Mouse (Mus musculus) T-helper 17 cell (primary cell): Measurements from ENCODE around the gene Cux2.

ENCODE experiments used
- in situ Hi-C, 2 experiments: fragments of 300-600 bp; cut with MboI, MseI; formaldehyde crosslinking; loops; 1 replicate in 1 of 2; 2 replicates in 1 of 2; pipeline ENCODE4 v1.15.1; 2025; ENCODE audit warnings: high pct_unique_total_duplicates in 2 of 2

Cux2 gene

DNA sequence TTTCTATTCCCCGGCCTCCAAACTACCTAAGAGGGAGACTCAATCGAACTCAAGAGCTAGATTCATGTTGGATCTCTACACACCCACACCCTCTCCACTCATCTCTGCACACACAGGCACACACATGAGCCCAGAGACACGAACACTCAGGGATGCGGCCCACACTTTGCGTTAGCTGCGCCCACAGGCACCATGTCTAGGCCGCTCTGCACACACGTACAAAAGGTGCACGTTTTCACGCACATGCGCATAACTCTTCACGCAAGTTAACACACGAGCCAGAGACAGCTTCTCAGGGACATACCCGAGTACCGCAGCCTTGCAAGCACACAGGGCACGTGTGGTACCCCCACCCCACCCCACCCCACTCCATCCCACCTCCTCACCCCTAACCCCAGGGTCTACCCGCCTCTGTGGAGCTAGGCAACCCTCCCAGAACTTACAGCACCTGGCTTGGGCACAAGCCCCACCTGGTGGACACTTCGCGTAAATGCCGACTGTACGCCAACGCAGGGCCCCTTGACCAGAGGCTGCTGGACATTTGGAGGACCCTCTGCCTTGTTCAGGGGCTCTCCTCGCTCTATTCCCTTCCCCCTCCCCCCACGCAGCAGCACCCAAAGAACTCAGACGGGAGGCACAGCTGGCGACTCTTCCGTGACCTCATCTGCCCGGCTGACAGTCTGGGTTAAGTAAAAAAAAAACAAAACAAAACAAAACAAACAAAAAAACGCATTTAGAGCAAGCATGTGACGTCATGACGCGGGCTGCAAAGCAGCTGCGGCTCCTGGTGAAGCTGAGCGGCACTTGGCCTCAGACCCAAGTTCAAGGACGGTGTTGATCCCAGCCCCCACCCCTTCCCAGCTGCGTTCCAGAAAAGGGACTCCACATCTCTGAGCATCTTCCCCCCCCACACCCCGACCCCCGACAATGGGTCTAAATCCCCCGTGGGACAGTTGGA lies 9.4 kb upstream of the Cux2 start:
- in situ Hi-C loops: no loop called here

DNA sequence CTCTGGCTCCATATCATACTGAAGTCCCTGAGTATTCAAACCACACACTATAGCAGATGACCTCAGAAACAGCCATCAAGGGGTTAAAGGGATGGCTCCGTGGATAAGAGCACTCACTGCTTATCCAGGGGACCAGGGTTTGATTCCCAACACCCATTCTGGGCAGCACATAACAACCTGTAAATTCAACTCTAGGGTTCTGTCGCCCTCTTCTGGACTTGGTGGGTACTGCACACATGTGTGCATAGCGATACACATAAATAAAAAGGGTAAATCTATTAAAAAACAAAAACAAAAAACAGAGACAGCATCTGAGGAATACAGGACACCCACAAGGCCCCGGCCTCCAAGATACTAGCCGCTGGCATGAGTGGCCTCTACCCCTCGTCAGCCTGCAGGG lies 7.7 kb upstream of the Cux2 start:
- in situ Hi-C loops: no loop called here

DNA sequence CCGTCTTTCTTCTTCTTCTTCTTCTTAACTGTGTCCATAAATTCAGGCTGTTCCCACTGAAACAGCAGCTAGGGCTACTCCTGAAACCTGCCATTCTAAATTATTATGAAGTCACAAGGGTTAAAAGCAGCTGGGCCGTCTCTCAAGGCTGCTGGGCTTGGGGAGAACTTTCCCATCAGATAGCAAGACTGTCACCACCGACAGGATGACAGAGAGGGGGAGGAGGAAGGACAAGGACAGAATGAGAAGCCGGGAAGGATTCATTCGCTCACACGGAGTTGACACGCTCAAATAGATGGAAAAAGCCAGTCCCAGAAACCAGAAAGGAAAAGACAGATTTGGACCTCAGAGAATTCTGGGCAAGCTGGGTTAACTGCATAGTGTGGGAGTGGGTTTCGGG lies 6.7 kb upstream of the Cux2 start:
- in situ Hi-C loops: no loop called here

DNA sequence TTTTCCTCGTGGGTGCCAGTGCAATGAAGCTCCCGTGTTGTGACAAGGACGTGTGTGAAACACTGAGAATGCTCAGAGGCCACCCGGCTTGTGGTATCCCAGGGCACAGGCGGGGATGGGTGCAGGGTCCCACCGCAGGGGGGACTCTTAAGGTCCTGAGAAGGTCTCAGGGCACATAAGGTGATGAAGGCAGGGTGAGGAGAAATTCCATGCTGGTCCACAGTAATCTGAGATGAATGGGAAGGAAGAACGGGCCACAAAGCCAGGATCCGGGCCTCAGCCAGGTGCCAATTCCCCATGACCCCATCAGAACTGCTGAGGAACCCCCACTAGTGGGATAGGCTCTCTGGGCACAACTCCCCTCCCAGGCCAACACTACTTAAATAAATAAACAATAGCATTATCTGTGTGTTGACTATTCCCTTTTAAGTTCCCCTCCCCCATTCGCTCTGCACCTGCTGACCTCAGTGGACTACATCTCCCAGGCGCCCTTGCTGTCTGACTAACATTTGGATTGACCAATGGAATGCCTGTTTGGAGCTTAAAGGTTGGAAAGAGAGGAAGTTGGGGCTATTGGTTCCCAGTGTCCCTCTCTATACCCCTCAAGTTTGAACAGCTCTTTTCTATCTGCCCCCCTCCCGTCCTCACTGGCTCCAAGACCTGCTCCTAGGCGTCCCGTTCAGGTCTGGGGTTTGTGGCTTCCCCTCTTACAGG lies 4.4 kb upstream of the Cux2 start:
- in situ Hi-C loops: no loop called here

DNA sequence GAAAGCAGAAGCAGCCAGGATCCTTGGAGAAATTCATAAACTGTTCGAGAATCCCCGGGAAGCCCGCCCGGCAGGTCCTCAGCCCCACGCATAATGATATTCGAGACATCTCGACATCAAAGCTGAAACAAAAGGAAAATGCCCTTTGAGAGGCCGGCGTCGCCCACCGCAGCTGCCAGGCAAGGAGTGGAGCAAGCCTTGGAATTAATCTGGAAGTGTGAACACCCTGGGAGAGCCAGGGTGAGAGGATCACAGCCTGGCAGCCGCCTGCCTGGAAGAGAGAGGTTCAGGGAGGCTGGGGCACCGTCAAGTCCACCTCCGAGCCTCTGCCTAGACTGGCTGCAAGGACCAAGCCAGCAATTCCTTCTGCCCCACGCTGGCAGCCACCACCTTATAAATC lies 3.7 kb upstream of the Cux2 start:
- in situ Hi-C loops: no loop called here

DNA sequence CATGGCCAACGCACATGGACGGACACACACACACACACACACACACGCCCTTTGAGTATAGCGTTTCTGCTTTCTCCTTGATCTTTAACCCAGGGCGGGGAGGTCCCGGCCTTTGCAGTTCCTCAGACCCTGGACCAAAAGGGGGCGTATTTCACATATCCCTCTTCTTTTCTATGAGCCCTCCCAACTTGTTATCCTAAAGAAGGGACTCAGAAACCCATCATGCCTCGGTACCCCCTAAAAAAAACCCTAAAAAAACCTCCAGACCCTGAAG lies 867 bp upstream of the Cux2 start:
- in situ Hi-C loops: no loop called here

DNA sequence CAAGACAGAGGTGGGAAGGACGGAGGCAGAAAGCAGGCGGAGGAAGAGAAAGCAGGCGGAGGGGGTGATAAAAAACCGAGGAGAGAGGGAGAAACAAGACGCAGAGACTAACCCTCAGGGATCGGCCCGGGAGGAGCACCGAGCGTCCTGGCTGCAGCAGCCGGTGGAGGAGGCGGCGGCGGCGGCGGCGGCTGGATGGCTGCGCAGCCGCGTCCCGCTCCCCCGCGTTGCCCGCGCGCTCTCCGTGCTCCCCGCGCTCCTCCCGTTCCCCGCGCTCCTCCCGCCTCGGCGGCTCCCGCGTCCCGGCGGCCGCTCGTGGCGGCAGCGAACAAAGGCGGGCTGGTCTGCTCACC lies 262 bp downstream of the Cux2 start:
- in situ Hi-C loops: no loop called here

DNA sequence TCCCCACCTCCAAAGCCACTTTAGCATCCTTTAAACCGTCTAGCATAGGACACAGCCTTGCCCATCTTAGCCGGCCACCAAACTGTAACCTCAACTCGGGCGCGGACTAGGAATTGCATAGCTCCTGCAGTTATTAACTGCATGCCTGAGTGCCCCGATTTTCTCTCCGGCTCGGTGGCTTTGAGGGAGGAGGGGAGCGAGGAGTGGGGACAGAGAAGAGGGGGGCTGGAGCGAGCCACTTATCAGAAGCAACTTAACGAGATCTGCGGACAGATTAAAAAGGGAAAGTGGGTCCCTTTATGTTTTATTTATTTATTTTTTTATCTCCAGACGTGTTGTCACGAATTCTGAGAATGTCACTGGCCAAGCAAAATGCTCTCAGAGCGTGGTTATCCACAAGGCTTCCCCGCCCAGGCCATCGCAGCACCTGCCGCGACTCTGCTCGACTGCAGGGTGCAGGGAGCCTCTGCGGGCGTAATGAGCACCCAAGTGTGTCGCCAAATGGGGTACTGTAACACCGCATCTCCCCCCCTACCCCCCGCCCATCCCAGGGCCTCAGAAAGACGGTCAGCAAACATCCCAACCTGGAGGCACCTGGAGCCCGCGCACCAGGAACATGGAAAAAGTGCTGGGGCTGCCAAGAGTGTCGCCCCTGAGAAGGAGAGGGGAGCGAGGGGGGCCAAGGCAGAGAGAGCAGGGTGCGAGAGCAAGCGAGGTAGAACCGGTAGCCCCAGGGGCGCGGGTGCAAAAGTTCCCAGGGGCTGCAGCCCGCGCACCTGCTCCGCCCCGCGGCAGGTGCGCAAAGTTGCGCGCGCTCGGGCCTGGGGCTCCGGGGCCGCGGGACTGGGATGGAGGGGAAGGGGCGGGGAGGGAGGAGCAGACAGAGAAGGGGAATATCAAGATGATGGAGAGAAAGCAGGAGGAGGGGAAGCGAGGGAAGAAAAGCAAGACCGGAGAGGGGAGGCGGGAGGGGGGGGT lies 927 bp downstream of the Cux2 start:
- in situ Hi-C loops: no loop called here

DNA sequence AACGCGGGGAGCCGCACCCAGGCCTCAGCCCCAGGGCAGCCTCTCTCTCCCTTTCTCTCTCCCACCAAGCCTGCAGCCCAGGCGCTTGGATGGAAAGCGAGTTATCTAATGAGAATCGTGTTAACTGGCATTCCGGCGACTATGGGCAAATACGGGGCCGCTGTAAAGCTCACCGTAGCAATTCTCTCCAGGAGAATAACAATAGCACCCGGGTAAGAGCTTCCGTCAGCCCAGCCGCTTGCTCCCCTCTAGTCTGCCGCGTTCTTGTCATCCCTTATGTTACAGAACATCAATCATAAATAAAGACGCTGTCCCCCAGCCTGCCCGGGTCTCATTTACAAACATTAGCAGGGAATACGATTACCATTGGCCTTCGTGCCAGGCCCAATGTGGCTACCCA lies 1.6 kb downstream of the Cux2 start:
- in situ Hi-C loops: no loop called here

DNA sequence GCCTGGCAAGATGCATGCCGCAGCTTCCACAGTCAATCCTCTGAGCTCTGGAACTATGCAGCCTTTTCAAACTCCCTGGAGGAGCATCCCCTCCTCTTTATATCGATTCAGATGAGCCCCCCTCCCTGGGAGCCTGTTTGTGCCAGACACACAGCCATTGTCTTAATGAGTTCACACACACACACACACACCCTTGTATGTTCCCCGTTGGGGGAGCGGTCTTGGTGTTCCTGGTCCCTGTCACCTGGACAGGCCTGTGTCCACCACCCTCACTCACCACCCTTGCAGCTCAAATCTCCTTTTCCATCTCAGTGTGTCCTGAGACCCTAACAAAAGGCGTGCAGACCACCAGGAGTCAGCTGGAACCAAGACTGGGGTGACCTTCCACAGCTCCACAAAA lies 2.1 kb downstream of the Cux2 start:
- in situ Hi-C loops: no loop called here

DNA sequence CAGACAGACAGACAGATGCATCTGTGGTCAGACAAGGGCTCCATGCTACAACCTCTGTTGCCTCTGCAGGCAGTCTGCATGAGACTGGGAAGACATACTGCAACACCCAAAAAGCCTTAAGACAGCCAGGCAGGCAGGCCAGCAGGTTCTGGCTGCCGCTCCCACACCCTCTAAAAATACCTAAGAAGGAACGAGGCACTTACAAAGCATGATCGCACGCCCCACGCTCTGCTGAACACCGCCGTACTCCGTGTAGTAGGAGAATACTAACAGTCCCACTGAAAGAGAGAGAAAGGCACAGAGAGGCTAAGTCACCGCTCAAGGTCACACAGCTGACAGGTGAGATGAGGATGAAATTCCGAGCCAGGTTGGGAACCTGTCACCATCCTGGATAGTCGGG lies 6.3 kb downstream of the Cux2 start:
- in situ Hi-C loops: loop anchor here in 1 of 2 experiments (5.0 kb wide), 1 partner anchor 86 kb away; no protein-coding TSS in a partner anchor

DNA sequence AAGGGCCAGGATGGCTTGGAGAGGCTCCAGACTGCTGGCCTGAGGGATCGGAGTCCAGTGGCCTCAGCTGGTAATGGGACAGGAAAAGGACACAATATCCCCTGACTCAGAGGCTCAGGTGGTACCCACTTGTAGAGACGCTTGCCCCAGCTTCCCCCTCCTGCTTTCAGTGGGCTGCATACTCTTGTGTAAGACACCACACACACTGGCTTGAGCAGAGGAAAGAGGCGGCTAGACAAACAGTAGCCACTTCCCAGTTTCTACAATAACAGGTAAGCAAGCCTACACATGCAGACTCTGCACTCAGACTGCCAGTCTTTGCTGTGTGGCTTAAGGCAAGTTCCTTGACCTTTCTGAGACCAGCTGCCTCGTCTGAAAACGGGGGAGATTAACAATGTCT lies 14.6 kb downstream of the Cux2 start:
- in situ Hi-C loops: no loop called here

DNA sequence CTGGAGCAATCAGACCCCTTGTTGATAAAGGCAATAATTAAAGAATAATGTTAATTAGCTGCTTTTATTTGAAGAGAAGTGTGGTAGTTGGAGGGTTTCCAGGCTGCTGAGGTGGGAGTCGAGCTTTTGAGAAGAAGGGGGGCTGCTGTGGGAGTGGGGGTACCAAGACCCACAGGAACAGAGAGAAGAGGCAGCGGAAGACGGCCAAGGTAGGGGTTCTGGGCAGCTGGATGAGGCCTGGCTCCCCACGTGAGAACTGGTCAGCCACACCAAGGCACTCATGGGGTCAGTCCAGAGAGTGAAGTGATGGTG lies 16.8 kb downstream of the Cux2 start:
- in situ Hi-C loops: no loop called here

DNA sequence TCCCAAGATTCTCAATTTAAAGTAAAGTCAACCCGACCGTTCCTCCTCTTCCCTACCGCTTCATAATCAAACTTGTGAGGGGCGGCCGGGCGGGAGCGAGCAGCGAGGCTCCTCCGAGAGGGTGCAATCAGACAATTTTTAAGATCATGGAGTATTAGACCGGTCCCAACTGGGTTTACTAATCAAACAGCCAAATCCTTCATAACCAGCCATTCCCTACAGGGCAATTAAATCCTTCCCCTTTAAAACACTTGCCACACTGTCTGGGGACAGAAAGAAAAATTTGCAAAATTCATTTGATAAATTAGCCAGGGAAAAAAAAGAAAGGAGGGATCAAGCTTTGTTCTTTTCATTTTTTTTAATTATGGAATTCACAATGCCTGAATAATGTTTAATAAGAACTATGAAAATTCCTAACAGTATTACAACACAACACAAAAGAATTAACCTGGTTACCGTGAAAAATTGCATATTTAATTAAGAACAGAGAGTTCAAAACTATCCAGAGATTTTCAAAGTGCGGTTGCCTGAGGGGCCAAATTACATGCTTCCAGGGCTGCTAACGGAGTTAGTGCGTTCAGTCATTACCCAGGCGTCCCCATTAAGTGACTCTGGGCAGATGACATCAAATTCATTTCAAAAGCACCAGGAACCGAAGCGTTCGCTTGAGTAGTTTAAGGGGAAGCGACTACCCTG lies 17.3 kb downstream of the Cux2 start:
- in situ Hi-C loops: no loop called here

DNA sequence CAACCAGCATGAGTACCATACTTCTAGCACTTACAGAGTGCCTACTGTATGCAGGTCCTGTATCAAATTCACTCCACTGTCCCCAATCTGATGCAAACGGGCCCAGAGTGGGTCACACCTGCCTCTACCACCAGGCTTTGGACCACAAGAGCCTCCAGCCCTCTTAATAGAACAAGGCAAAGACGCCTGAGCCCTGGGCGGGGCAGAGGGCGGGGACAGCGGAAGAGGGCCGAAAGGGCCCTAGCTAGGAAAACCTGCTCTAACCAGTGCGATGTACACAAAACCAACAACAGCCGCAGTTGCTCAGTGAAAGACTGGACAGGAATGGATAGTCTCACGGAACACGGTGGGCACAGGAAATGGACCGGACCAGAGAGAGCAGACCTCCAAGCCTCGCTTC lies 18.8 kb downstream of the Cux2 start:
- in situ Hi-C loops: no loop called here

DNA sequence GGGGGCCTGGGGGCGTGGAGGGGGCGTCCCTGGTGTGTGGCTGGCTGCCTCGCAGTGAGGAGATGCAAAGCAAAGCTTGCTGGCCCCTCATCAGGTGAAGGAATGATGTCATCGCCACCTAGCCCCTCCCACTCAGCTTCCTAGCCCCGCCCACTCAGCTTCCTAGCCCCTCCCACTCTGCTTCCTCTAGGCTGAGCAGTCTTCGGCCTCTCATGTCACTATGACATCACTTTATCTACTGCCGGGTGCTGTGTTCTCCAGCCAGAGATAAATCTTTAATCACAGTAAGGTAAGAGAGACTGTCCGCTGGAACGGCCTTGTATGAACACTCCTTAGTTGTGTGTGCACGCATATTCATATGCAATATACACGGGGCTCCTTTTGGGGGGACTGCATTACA lies 19.3 kb downstream of the Cux2 start:
- in situ Hi-C loops: no loop called here

DNA sequence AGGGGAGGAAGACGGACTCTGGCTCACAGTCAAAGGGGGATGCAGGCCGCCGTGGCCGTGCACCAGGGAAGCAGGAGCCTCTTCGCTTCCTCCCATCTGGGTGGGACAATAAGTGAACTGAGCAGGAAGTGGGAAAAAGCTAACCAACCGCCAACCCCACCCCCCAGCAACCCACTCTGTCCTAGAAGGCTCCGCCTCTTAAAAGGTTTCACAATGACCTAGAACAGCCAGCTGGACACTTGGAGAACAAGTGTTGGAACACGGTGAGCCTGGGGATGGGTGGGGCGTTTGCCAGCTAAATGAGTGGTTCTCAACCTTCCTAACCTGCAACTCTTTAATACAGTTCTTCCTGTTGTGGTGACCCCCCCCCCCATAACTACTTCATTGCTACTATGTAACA lies 23.1 kb downstream of the Cux2 start:
- in situ Hi-C loops: no loop called here

DNA sequence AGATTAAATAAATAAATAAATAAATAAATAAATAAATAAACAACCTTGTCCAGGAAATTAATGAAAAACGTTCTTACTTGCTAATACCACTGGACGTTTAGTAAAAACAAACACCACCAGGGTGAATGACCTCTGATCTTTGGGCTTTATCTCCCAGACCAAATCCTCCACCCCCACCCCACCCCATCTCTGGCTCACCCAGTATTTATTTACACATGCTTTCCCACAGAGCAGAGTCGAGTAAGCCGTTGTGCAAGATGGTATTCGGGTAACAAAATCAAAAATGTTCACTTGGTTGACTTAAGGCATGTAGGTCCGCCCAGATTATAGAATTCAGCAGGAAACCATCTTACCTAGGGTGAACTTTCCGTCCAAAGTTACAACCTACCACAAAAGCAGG lies 23.6 kb downstream of the Cux2 start:
- in situ Hi-C loops: no loop called here

DNA sequence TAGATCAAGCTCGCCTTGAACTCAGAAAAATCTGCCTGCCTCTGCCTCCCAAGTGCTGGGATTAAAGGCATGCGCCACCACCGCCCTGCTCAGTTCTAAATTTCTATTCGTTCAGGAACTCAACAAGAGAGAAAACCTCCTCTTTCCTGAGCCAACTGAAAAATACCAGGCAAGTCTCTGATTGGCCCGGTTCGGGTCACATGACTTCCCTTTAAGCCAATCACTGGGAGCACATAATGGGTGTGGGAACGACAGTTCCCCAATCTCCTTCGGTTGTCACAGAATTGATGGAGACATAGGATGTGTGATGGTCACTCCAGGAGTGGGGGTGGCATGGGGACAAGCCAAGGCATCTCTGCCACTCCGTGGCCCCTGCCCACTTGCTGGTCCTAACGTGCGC lies 24.8 kb downstream of the Cux2 start:
- in situ Hi-C loops: no loop called here

DNA sequence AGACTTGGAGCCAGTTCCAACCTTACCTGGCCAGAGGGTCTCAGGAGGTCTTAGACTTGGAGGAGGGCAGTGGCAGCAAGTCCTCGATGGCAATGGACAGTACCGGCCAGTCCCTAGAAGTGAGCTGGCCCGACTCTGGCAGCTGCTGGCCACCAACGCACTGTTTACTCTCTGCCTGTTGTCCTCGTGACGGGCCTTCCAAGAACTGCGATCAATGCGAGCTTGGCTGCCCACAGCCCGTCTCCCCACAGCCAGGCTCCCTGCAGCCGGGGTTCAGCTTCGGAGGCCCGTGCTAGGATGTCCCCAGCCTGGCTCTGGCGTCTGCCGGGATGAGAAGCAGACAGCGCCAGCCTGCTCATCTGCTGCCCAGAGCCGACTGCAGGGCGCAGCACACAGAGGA lies 30.6 kb downstream of the Cux2 start:
- in situ Hi-C loops: no loop called here

DNA sequence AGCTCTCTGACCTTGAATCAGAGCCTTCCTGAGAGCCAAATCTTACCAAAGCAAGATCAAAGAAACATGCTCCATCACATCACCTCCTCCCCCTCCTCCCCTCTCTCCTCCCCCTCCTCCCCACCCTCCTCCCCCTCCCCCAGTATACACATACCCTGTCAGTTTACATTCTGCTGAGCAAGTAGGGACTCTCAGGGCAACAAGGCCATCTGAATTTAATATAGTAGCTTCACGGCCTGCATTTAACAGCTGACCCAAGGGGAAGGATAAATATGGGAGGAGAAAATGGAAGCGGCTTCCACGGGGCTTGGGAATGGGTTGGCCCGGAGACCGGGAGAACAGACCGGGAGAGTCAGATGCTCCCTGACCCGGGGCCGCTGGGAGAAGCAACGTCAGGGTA lies 32.1 kb downstream of the Cux2 start:
- in situ Hi-C loops: no loop called here

DNA sequence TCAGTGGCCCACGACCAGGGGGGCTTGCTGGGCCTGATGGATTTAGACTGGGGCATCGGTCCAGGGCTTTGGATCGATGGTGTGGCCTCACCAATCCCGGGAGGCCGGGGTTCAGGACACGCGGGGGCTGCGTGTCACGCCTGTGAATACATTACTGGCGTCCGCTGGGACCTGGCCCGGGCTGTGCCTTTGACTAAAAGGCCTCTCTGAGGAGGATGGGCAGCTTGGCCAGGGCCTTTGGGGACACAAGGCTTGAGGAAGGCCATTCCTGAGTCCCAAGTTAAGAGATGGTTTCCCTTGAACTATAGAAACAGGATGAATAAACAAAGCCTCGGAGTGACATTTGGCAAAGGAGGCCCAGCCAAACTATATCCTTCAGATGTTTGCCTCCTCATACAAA lies 32.6 kb downstream of the Cux2 start:
- in situ Hi-C loops: no loop called here
